Mouse (Mus musculus): Measurements from ENCODE around the gene Srm. TPM values are rescaled to one million over a fixed set of nuclear protein-coding genes. Genes with fewer than 3 reads are reported as not detected.

Srm gene
- polyA plus RNA-seq (2015; fragmentation: Nextera tagmentation; extraction: Ambion mirVana), result 91.9 and 99.5 TPM in 2 replicates

- no peaks in the 10 kb centered on the region for H3K27me3 ChIP-seq (ENCODE audit: control insufficient read depth, insufficient read depth, low read length)
- H3K36me3 ChIP-seq (ENCODE audit: control insufficient read depth, insufficient read depth), result peaks cover 26% of the 10 kb centered on the region
- H3K4me1 ChIP-seq (ENCODE audit: control insufficient read depth, insufficient read depth, low read length), result peaks cover 18% of the 10 kb centered on the region
- peak within 1 kb of the TSS; percentile 96 for H3K4me3 ChIP-seq (ENCODE audit: low read length)
- peak within 1 kb of the TSS; percentile 93 for H3K9ac ChIP-seq (ENCODE audit: low read length)
- H3K27ac ChIP-seq (ENCODE audit: low read length), result peak within 1 kb of the TSS; percentile 80
- ATAC-seq (replicated peaks; ENCODE audit: extremely low read depth, insufficient read depth, low FRiP score), result peak; percentile 99
- under 1% methylated on average over 49 of the region's 50 CpGs for WGBS
- peak within 1 kb of the TSS; percentile 88 for H3K4me2 ChIP-seq (ENCODE audit: low read depth, low read length)
- no peaks in the 10 kb centered on the region for H3K9me3 ChIP-seq (replicated peaks; ENCODE audit: control insufficient read depth, low read length)
Observed at GRCm38 (mm10) chr4:148591171-148591630, at the start of gene Srm. TSS of gene Srm (plus strand) at chr4:148591503.

- H3K27ac ChIP-seq (ENCODE audit: low read length), result no peak overlapping the region
- H3K4me3 ChIP-seq (ENCODE audit: low read length), result no peak overlapping the region
- peaks cover 80% of the 10 kb centered on the region for H3K36me3 ChIP-seq (ENCODE audit: control insufficient read depth, insufficient read depth)
- ATAC-seq (replicated peaks; ENCODE audit: extremely low read depth, insufficient read depth, low FRiP score), result no peak
- H3K4me2 ChIP-seq (ENCODE audit: low read depth, low read length), result no peak overlapping the region
- H3K4me1 ChIP-seq (ENCODE audit: control insufficient read depth, insufficient read depth, low read length), result no peaks in the 10 kb centered on the region
- WGBS, result 89% methylated on average over 4 of the region's 4 CpGs
- H3K27me3 ChIP-seq (ENCODE audit: control insufficient read depth, insufficient read depth, low read length), result no peaks in the 10 kb centered on the region
- no peak overlapping the region for H3K9ac ChIP-seq (ENCODE audit: low read length)
- H3K9me3 ChIP-seq (replicated peaks; ENCODE audit: control insufficient read depth, low read length), result no peaks in the 10 kb centered on the region
Observed at GRCm38 (mm10) chr4:148549106-148549505, 42.2 kb upstream of the Srm start.

GRCm38 (mm10) chr4:148557766-148558165, 33.5 kb upstream of the Srm start:
- 0 out of 2 replicates have a peak, but pooled peaks have one; percentile 14 for ATAC-seq (replicated peaks; ENCODE audit: extremely low read depth, insufficient read depth, low FRiP score)
- no peaks in the 10 kb centered on the region for H3K27me3 ChIP-seq (ENCODE audit: control insufficient read depth, insufficient read depth, low read length)
- peak overlapping the region; percentile 91 for H3K27ac ChIP-seq (ENCODE audit: low read length)
- H3K4me2 ChIP-seq (ENCODE audit: low read depth, low read length), result peak overlapping the region; percentile 73
- H3K9ac ChIP-seq (ENCODE audit: low read length), result peak overlapping the region; percentile 98
- peak overlapping the region; percentile 94 for H3K4me3 ChIP-seq (ENCODE audit: low read length)
- H3K9me3 ChIP-seq (replicated peaks; ENCODE audit: control insufficient read depth, low read length), result no peaks in the 10 kb centered on the region
- WGBS, result 22% methylated on average over 6 of the region's 6 CpGs
- peaks cover 58% of the 10 kb centered on the region for H3K36me3 ChIP-seq (ENCODE audit: control insufficient read depth, insufficient read depth)
- H3K4me1 ChIP-seq (ENCODE audit: control insufficient read depth, insufficient read depth, low read length), result peaks cover 9% of the 10 kb centered on the region

- Histone ChIP-seq H3K4me3 (ENCODE audit: low read length) (peak within 1 kb of the TSS; percentile 94), H3K9me3 (replicated peaks; ENCODE audit: control insufficient read depth, low read length) (no peaks in the 10 kb centered on the region), H3K27ac (ENCODE audit: low read length) (peak within 1 kb of the TSS; percentile 91), H3K4me2 (ENCODE audit: low read depth, low read length) (peak within 1 kb of the TSS; percentile 73), H3K9ac (ENCODE audit: low read length) (peak within 1 kb of the TSS; percentile 98), H3K4me1 (ENCODE audit: control insufficient read depth, insufficient read depth, low read length) (peaks cover 9% of the 10 kb centered on the region), H3K27me3 (ENCODE audit: control insufficient read depth, insufficient read depth, low read length) (no peaks in the 10 kb centered on the region), H3K36me3 (ENCODE audit: control insufficient read depth, insufficient read depth) (peaks cover 57% of the 10 kb centered on the region)
- under 1% methylated on average over 63 of the region's 63 CpGs for WGBS
- ATAC-seq (replicated peaks; ENCODE audit: extremely low read depth, insufficient read depth, low FRiP score), result peak; percentile 92
Observed at GRCm38 (mm10) chr4:148558297-148559000, 32.9 kb upstream of the Srm start, which contains the start of gene Exosc10. TSS of gene Exosc10 (plus strand) at chr4:148558429.

GRCm38 (mm10) chr4:148562676-148563075, 28.6 kb upstream of the Srm start:
- Histone ChIP-seq H3K9ac (ENCODE audit: low read length) (no peak overlapping the region), H3K36me3 (ENCODE audit: control insufficient read depth, insufficient read depth) (peaks cover 75% of the 10 kb centered on the region), H3K4me2 (ENCODE audit: low read depth, low read length) (no peak overlapping the region), H3K9me3 (replicated peaks; ENCODE audit: control insufficient read depth, low read length) (no peaks in the 10 kb centered on the region), H3K27me3 (ENCODE audit: control insufficient read depth, insufficient read depth, low read length) (no peaks in the 10 kb centered on the region), H3K4me1 (ENCODE audit: control insufficient read depth, insufficient read depth, low read length) (peaks cover 9% of the 10 kb centered on the region), H3K4me3 (ENCODE audit: low read length) (no peak overlapping the region), H3K27ac (ENCODE audit: low read length) (no peak overlapping the region)
- ATAC-seq (replicated peaks; ENCODE audit: extremely low read depth, insufficient read depth, low FRiP score), result no peak
- whole genome bisulfite sequencing, result 91% methylated on average over 17 of the region's 17 CpGs

- H3K4me1 ChIP-seq (ENCODE audit: control insufficient read depth, insufficient read depth, low read length), result peaks cover 6% of the 10 kb centered on the region; the same call in 1 of the 2 replicates
- H3K27ac ChIP-seq (ENCODE audit: low read length), result no peak overlapping the region
- H3K9ac ChIP-seq (ENCODE audit: low read length), result no peak overlapping the region
- 91% methylated on average over 12 of the region's 12 CpGs for WGBS
- peaks cover 84% of the 10 kb centered on the region for H3K36me3 ChIP-seq (ENCODE audit: control insufficient read depth, insufficient read depth)
- ATAC-seq (replicated peaks; ENCODE audit: extremely low read depth, insufficient read depth, low FRiP score), result no peak
- no peaks in the 10 kb centered on the region for H3K9me3 ChIP-seq (replicated peaks; ENCODE audit: control insufficient read depth, low read length)
- H3K4me3 ChIP-seq (ENCODE audit: low read length), result no peak overlapping the region
- no peak overlapping the region for H3K4me2 ChIP-seq (ENCODE audit: low read depth, low read length)
- H3K27me3 ChIP-seq (ENCODE audit: control insufficient read depth, insufficient read depth, low read length), result no peaks in the 10 kb centered on the region
Observed at GRCm38 (mm10) chr4:148563595-148563994, 27.7 kb upstream of the Srm start.

- Histone ChIP-seq H3K9me3 (replicated peaks; ENCODE audit: control insufficient read depth, low read length) (no peaks in the 10 kb centered on the region), H3K27ac (ENCODE audit: low read length) (no peak overlapping the region), H3K27me3 (ENCODE audit: control insufficient read depth, insufficient read depth, low read length) (no peaks in the 10 kb centered on the region), H3K4me1 (ENCODE audit: control insufficient read depth, insufficient read depth, low read length) (no peaks in the 10 kb centered on the region), H3K4me3 (ENCODE audit: low read length) (no peak overlapping the region), H3K36me3 (ENCODE audit: control insufficient read depth, insufficient read depth) (peaks cover 92% of the 10 kb centered on the region), H3K9ac (ENCODE audit: low read length) (no peak overlapping the region), H3K4me2 (ENCODE audit: low read depth, low read length) (no peak overlapping the region)
- ATAC-seq (replicated peaks; ENCODE audit: extremely low read depth, insufficient read depth, low FRiP score), result no peak
- 89% methylated on average over 10 of the region's 10 CpGs for WGBS
Observed at GRCm38 (mm10) chr4:148570138-148570537, 21.2 kb upstream of the Srm start.

GRCm38 (mm10) chr4:148570693-148571295, 20.5 kb upstream of the Srm start:
- no peaks in the 10 kb centered on the region for H3K27me3 ChIP-seq (ENCODE audit: control insufficient read depth, insufficient read depth, low read length)
- H3K9ac ChIP-seq (ENCODE audit: low read length), result no peak overlapping the region
- no peak for ATAC-seq (replicated peaks; ENCODE audit: extremely low read depth, insufficient read depth, low FRiP score)
- WGBS, result 96% methylated on average over 9 of the region's 9 CpGs
- H3K27ac ChIP-seq (ENCODE audit: low read length), result no peak overlapping the region
- no peaks in the 10 kb centered on the region for H3K4me1 ChIP-seq (ENCODE audit: control insufficient read depth, insufficient read depth, low read length)
- H3K4me3 ChIP-seq (ENCODE audit: low read length), result no peak overlapping the region
- no peak overlapping the region for H3K4me2 ChIP-seq (ENCODE audit: low read depth, low read length)
- no peaks in the 10 kb centered on the region for H3K9me3 ChIP-seq (replicated peaks; ENCODE audit: control insufficient read depth, low read length)
- peaks cover 93% of the 10 kb centered on the region for H3K36me3 ChIP-seq (ENCODE audit: control insufficient read depth, insufficient read depth)

GRCm38 (mm10) chr4:148573222-148573621, 18.1 kb upstream of the Srm start:
- 83% methylated on average over 7 of the region's 7 CpGs for WGBS
- no peak for ATAC-seq (replicated peaks; ENCODE audit: extremely low read depth, insufficient read depth, low FRiP score)

More at GRCm38 (mm10) chr4:148573222-148573621, 18.1 kb upstream of the Srm start:
- no peaks in the 10 kb centered on the region for H3K9me3 ChIP-seq (replicated peaks; ENCODE audit: control insufficient read depth, low read length)
- H3K4me3 ChIP-seq (ENCODE audit: low read length), result no peak overlapping the region
- no peak overlapping the region for H3K9ac ChIP-seq (ENCODE audit: low read length)
- no peak overlapping the region for H3K4me2 ChIP-seq (ENCODE audit: low read depth, low read length)
- no peaks in the 10 kb centered on the region for H3K27me3 ChIP-seq (ENCODE audit: control insufficient read depth, insufficient read depth, low read length)
- H3K36me3 ChIP-seq (ENCODE audit: control insufficient read depth, insufficient read depth), result peaks cover 87% of the 10 kb centered on the region
- no peak overlapping the region for H3K27ac ChIP-seq (ENCODE audit: low read length)
- H3K4me1 ChIP-seq (ENCODE audit: control insufficient read depth, insufficient read depth, low read length), result no peaks in the 10 kb centered on the region
